Mouse (Mus musculus): ENCODE data around the gene Ssr2.

- TF ChIP-seq USF1 (IDR thresholded peaks at IDR 0.05; ENCODE audit: low read depth, low read length) = no peak
- no peak for TF ChIP-seq POLR2A (IDR thresholded peaks at IDR 0.05; ENCODE audit: low read depth, low read length)
- peak; percentile 87 for TF ChIP-seq SMC3 (IDR thresholded peaks at IDR 0.05; ENCODE audit: low read depth, low read length)
Observed at GRCm38 (mm10) chr3:88631921-88632587, 56.4 kb downstream of the Ssr2 start.

All from CH12.LX (cell line).